Comparison of ENCODE assay signal across 13 mouse cellular contexts in genomic region chr13:73499893-73500604, GRCm38 (mm10). TPM values are rescaled to one million over a fixed set of nuclear protein-coding genes. Genes with fewer than 3 reads are reported as not detected.
DNase-seq lines count a peak whose midpoint lies in the region; ATAC-seq lines count a peak whose summit lies in the region.
"Had no signal": no experiment of that assay in that cellular context is flagged by ENCODE, and none has a peak within 500 bp of the region (broad histone marks: within the 10 kb centered on the region; RNA-seq: fewer than 3 reads in every experiment).

No protein-coding gene starts in this region.

- WGBS in forebrain, embryonic 10.5 days, result 82% methylated on average over 6 of the region's 6 CpGs
- 91% methylated on average over 6 of the region's 6 CpGs for WGBS in forebrain, embryonic 16.5 days
- 73% methylated on average over 6 of the region's 6 CpGs for WGBS in kidney, embryonic 15.5 days

- H3K4me2 ChIP-seq in forebrain, embryonic 16.5 days (ENCODE audit: low read length), result no peak overlapping the region
- no peak overlapping the region for H3K4me2 ChIP-seq in kidney, embryonic 15.5 days
- H3K4me2 ChIP-seq: hindbrain, embryonic 15.5 days had no signal

- H3K27ac ChIP-seq in forebrain, embryonic 10.5 days, result peak overlapping the region; percentile 44; the same call in 1 of the 2 replicates
- no peak overlapping the region for H3K27ac ChIP-seq in forebrain, embryonic 16.5 days (ENCODE audit: low read length)
- no peak overlapping the region for H3K27ac ChIP-seq in kidney, embryonic 15.5 days
- H3K27ac ChIP-seq: hindbrain, embryonic 15.5 days had no signal

- H3K9ac ChIP-seq in forebrain, embryonic 16.5 days (replicated peaks; ENCODE audit: low read depth, low read length), result no peak overlapping the region
- no peak overlapping the region for H3K9ac ChIP-seq in kidney, embryonic 15.5 days
- H3K9ac ChIP-seq: hindbrain, embryonic 15.5 days had no signal

- no peaks in the 10 kb centered on the region for H3K4me1 ChIP-seq in forebrain, embryonic 10.5 days
- H3K4me1 ChIP-seq in forebrain, embryonic 16.5 days (replicated peaks; ENCODE audit: control insufficient read depth, insufficient read depth, low read length), result no peaks in the 10 kb centered on the region
- no peaks in the 10 kb centered on the region for H3K4me1 ChIP-seq in kidney, embryonic 15.5 days
- H3K4me1 ChIP-seq: hindbrain, embryonic 15.5 days had no signal

- no peaks in the 10 kb centered on the region for H3K27me3 ChIP-seq in forebrain, embryonic 10.5 days (ENCODE audit: poor library complexity, severe bottlenecking)
- no peaks in the 10 kb centered on the region for H3K27me3 ChIP-seq in forebrain, embryonic 16.5 days (replicated peaks; ENCODE audit: control insufficient read depth, insufficient read depth, low read length)
- H3K27me3 ChIP-seq in kidney, embryonic 15.5 days, result no peaks in the 10 kb centered on the region
- H3K27me3 ChIP-seq: hindbrain, embryonic 15.5 days; megakaryocyte, embryonic 14.5 days had no signal

- no peak overlapping the region for H3K4me3 ChIP-seq in forebrain, embryonic 10.5 days
- no peak overlapping the region for H3K4me3 ChIP-seq in forebrain, embryonic 16.5 days (replicated peaks; ENCODE audit: low read length)
- no peak overlapping the region for H3K4me3 ChIP-seq in kidney, embryonic 15.5 days (replicated peaks)
- H3K4me3 ChIP-seq: hindbrain, embryonic 15.5 days had no signal

- H3K9me3 ChIP-seq in forebrain, embryonic 10.5 days, result no peaks in the 10 kb centered on the region
- H3K9me3 ChIP-seq in forebrain, embryonic 16.5 days (ENCODE audit: control insufficient read depth, low read length), result no peaks in the 10 kb centered on the region
- H3K9me3 ChIP-seq in kidney, embryonic 15.5 days (replicated peaks), result no peaks in the 10 kb centered on the region
- H3K9me3 ChIP-seq: hindbrain, embryonic 15.5 days; megakaryocyte, embryonic 14.5 days had no signal

- peaks cover 83% of the 10 kb centered on the region for H3K36me3 ChIP-seq in forebrain, embryonic 10.5 days (replicated peaks)
- peaks cover 21% of the 10 kb centered on the region for H3K36me3 ChIP-seq in forebrain, embryonic 16.5 days (ENCODE audit: control insufficient read depth, insufficient read depth)
- H3K36me3 ChIP-seq in kidney, embryonic 15.5 days, result peaks cover 79% of the 10 kb centered on the region

- DNase-seq in forebrain, embryonic 10.5 days (ENCODE audit: extremely low spot score, low spot score), result no peak
- no peak for DNase-seq in kidney, adult 18-20 months
- peak; percentile 84 for DNase-seq in liver
- DNase-seq in thymus, postnatal 14 days, result no peak
- DNase-seq in layer of hippocampus, postnatal 14 days (ENCODE audit: low spot score in 2 of 2), result no peak
- DNase-seq: cerebellum, adult 11 months had no signal

- no peak for ATAC-seq in forebrain, embryonic 16.5 days
- ATAC-seq in kidney, embryonic 15.5 days (replicated peaks; ENCODE audit: low FRiP score), result 0 out of 2 replicates have a peak, but pooled peaks have one; percentile 55
- peak; percentile 86 for ATAC-seq in megakaryocyte-erythroid progenitor cell, adult 5-6 weeks (replicated peaks; ENCODE audit: low FRiP score, low TSS enrichment, poor library complexity, severe bottlenecking)

RNA-seq across cellular contexts. Expression of gene Lpcat1, which starts 33.1 kb away (rescaled TPM):
- 63.5 and 67.3 TPM in 2 replicates for polyA plus RNA-seq in forebrain, embryonic 10.5 days (2016; fragmentation: Nextera tagmentation; extraction: Ambion mirVana)
- 62.3 and 64.7 TPM in 2 replicates for polyA plus RNA-seq in forebrain, embryonic 16.5 days (2015; fragmentation: Nextera tagmentation; extraction: Ambion mirVana)
- 36.1 and 36.4 TPM in 2 replicates for polyA plus RNA-seq in kidney, embryonic 15.5 days (2015; fragmentation: Nextera tagmentation; extraction: Ambion mirVana)
- 46.7 and 50.6 TPM in 2 replicates for total RNA-seq in megakaryocyte-erythroid progenitor cell, adult 5-6 weeks (2014; fragmentation: Nextera tagmentation)
- total RNA-seq in megakaryocyte-erythroid progenitor cell, adult 5-6 weeks (2017), result 19.3 and 32.4 TPM in 2 replicates
- 10 to 100 TPM; 53.9 to 56.5 TPM for total RNA-seq in layer of hippocampus, postnatal 14 days (2021)

RNA-seq across cellular contexts. Expression of gene Slc6a3, which starts 36.5 kb away (rescaled TPM):
- 0.11 and 0.22 TPM in 2 replicates for polyA plus RNA-seq in forebrain, embryonic 10.5 days (2016; fragmentation: Nextera tagmentation; extraction: Ambion mirVana)
- polyA plus RNA-seq in forebrain, embryonic 16.5 days (2015; fragmentation: Nextera tagmentation; extraction: Ambion mirVana), result 0.14 and 1.1 TPM in 2 replicates
- polyA plus RNA-seq in kidney, embryonic 15.5 days (2015; fragmentation: Nextera tagmentation; extraction: Ambion mirVana), result 0.10 TPM in 1 of 2 replicates, not detected in the other
- total RNA-seq in megakaryocyte-erythroid progenitor cell, adult 5-6 weeks (2014; fragmentation: Nextera tagmentation), result not detected in 2 replicates
- total RNA-seq in megakaryocyte-erythroid progenitor cell, adult 5-6 weeks (2017), result not detected in 2 replicates
- total RNA-seq in layer of hippocampus, postnatal 14 days (2021), result under 1 TPM; 0.16 to 0.29 TPM
- polyA plus RNA-seq: C2C12; neural tube, embryonic 14.5 days had no signal
